Mouse (Mus musculus) ES-Bruce4 (cell line): Measurements from ENCODE around the gene Luzp2. TPM values are rescaled to one million over a fixed set of nuclear protein-coding genes. Genes with fewer than 3 reads are reported as not detected.

Experiments used
- H3K27ac ChIP-seq: 2 replicates; pipeline ENCODE4 v1.5.1; 2012; ENCODE audit warnings: low read length, inconsistent platforms; ENCODE audit not compliant: insufficient read depth
- H3K27me3 ChIP-seq: 2 replicates; pipeline ENCODE4 v1.6.1; 2012; ENCODE audit warnings: mild to moderate bottlenecking, low read length, inconsistent platforms; ENCODE audit not compliant: control insufficient read depth, poor library complexity, insufficient read depth, severe bottlenecking
- H3K36me3 ChIP-seq: 2 replicates; pipeline ENCODE4 v1.6.1; 2012; ENCODE audit warnings: inconsistent platforms, mild to moderate bottlenecking, low read length, moderate library complexity; ENCODE audit not compliant: control insufficient read depth, poor library complexity, insufficient read depth, severe bottlenecking
- H3K4me1 ChIP-seq: one replicate; pipeline ENCODE4 v1.8.1; 2011; ENCODE audit warnings: low read length; ENCODE audit not compliant: control insufficient read depth, insufficient read depth
- H3K4me3 ChIP-seq: 2 replicates; pipeline ENCODE4 v1.5.1; 2011; ENCODE audit warnings: low read depth, mild to moderate bottlenecking, low read length
- H3K9ac ChIP-seq: 2 replicates; pipeline ENCODE4 v1.6.1; 2012; ENCODE audit warnings: low read depth, mild to moderate bottlenecking, inconsistent platforms; ENCODE audit not compliant: poor library complexity, severe bottlenecking
- H3K9me3 ChIP-seq: replicated peaks from 2 replicates; pipeline ENCODE4 v1.6.1; 2012; ENCODE audit warnings: mild to moderate bottlenecking, low read length, inconsistent platforms; ENCODE audit not compliant: control insufficient read depth, poor library complexity, insufficient read depth, severe bottlenecking
- CTCF ChIP-seq: IDR thresholded peaks from one replicate; pipeline ENCODE4 v1.8.1; 2011; ENCODE audit warnings: low read depth, low read length
- EP300 ChIP-seq: IDR thresholded peaks from 2 replicates; pipeline ENCODE4 v1.6.1; 2011; ENCODE audit warnings: low read depth, low read length; ENCODE audit not compliant: insufficient read depth
- POLR2A ChIP-seq: IDR thresholded peaks from one replicate; pipeline ENCODE4 v1.8.1; 2011; ENCODE audit warnings: low read length; ENCODE audit not compliant: insufficient read depth
- polyA plus RNA-seq: library from polyadenylated mRNA; stranded (reverse); fragments of >200 nt; gene quantifications from 2 replicates; pipeline ENCODE4 v1.2.4, GENCODE M21; 2011; ENCODE audit warnings: low read depth; ENCODE audit not compliant: missing spikeins, insufficient read depth, insufficient read length

Gene Luzp2
- not detected in 2 replicates for polyA plus RNA-seq

- Histone ChIP-seq H3K9me3 (peaks cover 2% of the 10 kb centered on the region; the same call in 1 of the 2 replicates), H3K27ac (no peak within 1 kb of the TSS), H3K27me3 (no peaks in the 10 kb centered on the region), H3K4me1 (no peaks in the 10 kb centered on the region), H3K4me3 (peak within 1 kb of the TSS; percentile 69), H3K36me3 (no peaks in the 10 kb centered on the region), H3K9ac (peak within 1 kb of the TSS; percentile 30; the same call in 1 of the 2 replicates)
- no peak for TF ChIP-seq POLR2A
- TF ChIP-seq EP300, result no peak
- no peak for TF ChIP-seq CTCF
Observed at GRCm38 (mm10) chr7:54835372-54835851, at the start of gene Luzp2. TSS of gene Luzp2 (plus strand) at chr7:54835498.

- no peak overlapping the region for H3K27ac ChIP-seq
- TF ChIP-seq POLR2A (no peak), CTCF (no peak), EP300 (no peak)
- no peak overlapping the region for H3K4me3 ChIP-seq
Observed at GRCm38 (mm10) chr7:54787456-54787855, 47.8 kb upstream of the Luzp2 start.

DNA sequence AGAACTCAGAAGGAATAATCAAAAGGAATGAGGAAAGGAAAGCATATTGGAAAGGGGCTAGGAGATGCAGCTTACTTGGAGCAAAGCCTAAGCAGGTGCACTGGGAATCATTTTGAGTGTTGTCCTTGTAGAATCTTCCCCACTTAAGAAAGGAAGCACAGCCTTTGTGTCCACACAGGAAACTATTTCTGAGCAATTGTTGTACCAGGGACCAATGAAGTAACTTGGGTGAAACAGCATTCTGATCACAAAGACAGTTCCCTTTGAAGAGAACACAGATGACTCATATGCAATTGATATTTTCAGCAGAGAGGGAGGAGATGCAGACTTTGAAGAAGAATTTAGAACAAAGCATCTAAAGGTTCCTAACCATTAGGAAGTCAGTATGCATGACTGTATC lies 16.7 kb upstream of the Luzp2 start:
- Histone ChIP-seq H3K4me1 (no peaks in the 10 kb centered on the region), H3K4me3 (no peak overlapping the region), H3K27me3 (no peaks in the 10 kb centered on the region), H3K36me3 (no peaks in the 10 kb centered on the region), H3K9me3 (no peaks in the 10 kb centered on the region), H3K27ac (no peak overlapping the region), H3K9ac (no peak overlapping the region)
- TF ChIP-seq CTCF (no peak), EP300 (no peak), POLR2A (no peak)

More at GRCm38 (mm10) chr7:54787456-54787855, 47.8 kb upstream of the Luzp2 start:
- Histone ChIP-seq H3K27me3 (no peaks in the 10 kb centered on the region), H3K36me3 (no peaks in the 10 kb centered on the region), H3K9me3 (no peaks in the 10 kb centered on the region), H3K4me1 (no peaks in the 10 kb centered on the region), H3K9ac (no peak overlapping the region)

DNA sequence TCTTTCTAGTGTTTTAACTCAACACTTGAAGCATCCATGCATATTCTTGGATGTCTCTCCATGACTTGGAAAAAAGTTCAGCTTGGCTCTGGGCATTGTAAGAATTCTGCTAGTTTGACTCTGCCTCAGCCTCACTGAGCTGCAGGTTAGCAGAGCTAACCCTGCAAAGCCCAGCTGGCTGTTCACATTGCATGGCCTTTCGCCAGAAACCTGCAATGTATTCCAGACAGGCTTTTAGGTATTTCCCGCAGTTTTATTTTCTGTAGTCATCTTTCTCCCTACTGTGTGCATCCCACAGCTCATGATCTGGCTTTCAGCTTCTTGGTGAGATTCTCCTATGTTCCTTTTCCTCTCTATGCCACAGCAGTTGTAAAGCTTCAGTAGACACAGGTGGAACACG lies 6.5 kb upstream of the Luzp2 start:
- no peak for TF ChIP-seq EP300
- no peak for TF ChIP-seq CTCF
- no peak for TF ChIP-seq POLR2A
- Histone ChIP-seq H3K9ac (no peak overlapping the region), H3K27me3 (no peaks in the 10 kb centered on the region), H3K36me3 (no peaks in the 10 kb centered on the region), H3K27ac (no peak overlapping the region), H3K4me1 (no peaks in the 10 kb centered on the region), H3K4me3 (no peak overlapping the region), H3K9me3 (no peaks in the 10 kb centered on the region)

DNA sequence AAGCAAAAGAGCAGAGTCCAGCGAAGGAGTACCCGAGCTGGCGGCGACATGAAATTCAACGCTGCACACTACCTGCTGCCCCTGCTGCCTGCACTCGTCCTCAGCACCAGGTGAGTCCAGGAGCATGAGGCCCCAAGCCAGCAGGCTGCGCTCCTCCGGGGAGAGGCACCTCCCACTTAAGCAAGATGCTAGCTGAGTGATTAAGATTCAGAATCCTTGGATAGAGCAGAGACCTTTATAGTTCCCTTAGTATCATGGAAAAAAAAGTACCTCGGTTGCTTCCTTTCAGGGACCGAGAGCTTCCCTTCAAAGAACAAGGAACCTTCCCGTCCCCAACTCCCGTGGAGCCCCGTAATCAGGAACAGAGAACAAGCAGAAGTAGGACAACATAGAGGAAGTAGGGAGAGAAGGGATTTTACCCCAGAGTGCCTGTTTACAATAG lies 634 bp downstream of the Luzp2 start:
- H3K27ac ChIP-seq, result no peak overlapping the region
- no peaks in the 10 kb centered on the region for H3K4me1 ChIP-seq
- TF ChIP-seq CTCF (no peak), EP300 (no peak), POLR2A (no peak)
- peaks cover 2% of the 10 kb centered on the region; the same call in 1 of the 2 replicates for H3K9me3 ChIP-seq
- no peaks in the 10 kb centered on the region for H3K36me3 ChIP-seq
- H3K9ac ChIP-seq, result 0 out of 2 replicates have a peak overlapping the region, but pooled peaks have one; percentile 30
- H3K27me3 ChIP-seq, result no peaks in the 10 kb centered on the region
- H3K4me3 ChIP-seq, result peak overlapping the region; percentile 69

DNA sequence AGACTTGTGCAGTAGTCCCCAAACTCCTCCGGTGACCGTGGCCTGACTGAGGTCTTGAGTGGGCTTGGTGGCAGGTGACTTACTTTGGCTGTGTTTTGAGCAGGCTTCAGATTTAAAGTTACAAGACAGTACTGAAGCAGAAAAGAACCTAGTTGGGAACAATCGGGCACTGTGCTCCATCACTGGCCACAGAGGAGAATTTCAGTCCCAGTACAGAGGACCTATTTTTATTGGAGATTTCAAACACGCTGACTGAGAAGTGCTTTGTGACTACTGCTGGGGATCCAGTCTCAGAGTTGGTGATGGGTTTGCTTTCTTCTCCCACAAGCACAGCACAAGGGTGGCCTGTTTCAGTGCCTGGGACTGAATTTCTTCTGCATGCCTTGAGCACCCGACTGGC lies 1.1 kb downstream of the Luzp2 start:
- no peak overlapping the region for H3K4me3 ChIP-seq
- TF ChIP-seq EP300, result no peak
- TF ChIP-seq CTCF, result no peak
- TF ChIP-seq POLR2A, result no peak
- H3K9me3 ChIP-seq, result peaks cover 2% of the 10 kb centered on the region; the same call in 1 of the 2 replicates
- no peaks in the 10 kb centered on the region for H3K27me3 ChIP-seq
- H3K36me3 ChIP-seq, result no peaks in the 10 kb centered on the region
- no peaks in the 10 kb centered on the region for H3K4me1 ChIP-seq
- H3K27ac ChIP-seq, result no peak overlapping the region
- H3K9ac ChIP-seq, result no peak overlapping the region
